Mouse (Mus musculus): ENCODE data around the gene Wdr81.
A peak's percentile ranks its signal among the peaks of the same experiment; 100 is the strongest.

Wdr81 gene

GRCm38 (mm10) chr11:75400099-75400498 is 54.4 kb downstream of the Wdr81 start:
- peak in 1 of 2 experiments; percentile 37 for DNase-seq (ENCODE audit: low spot score in 2 of 2)

GRCm38 (mm10) chr11:75399411-75399841 is 55.1 kb downstream of the Wdr81 start:
- DNase-seq (ENCODE audit: low spot score in 2 of 2), result no peak

GRCm38 (mm10) chr11:75397452-75397851 is 57.1 kb downstream of the Wdr81 start:
- DNase-seq (ENCODE audit: low spot score in 2 of 2), result no peak

- no peak for DNase-seq (ENCODE audit: low spot score in 2 of 2)
Measured at GRCm38 (mm10) chr11:75395611-75396010, 58.9 kb downstream of the Wdr81 start.
